Mouse (Mus musculus): ENCODE measurements around the gene Hdac5.

The Hdac5 gene

DNA sequence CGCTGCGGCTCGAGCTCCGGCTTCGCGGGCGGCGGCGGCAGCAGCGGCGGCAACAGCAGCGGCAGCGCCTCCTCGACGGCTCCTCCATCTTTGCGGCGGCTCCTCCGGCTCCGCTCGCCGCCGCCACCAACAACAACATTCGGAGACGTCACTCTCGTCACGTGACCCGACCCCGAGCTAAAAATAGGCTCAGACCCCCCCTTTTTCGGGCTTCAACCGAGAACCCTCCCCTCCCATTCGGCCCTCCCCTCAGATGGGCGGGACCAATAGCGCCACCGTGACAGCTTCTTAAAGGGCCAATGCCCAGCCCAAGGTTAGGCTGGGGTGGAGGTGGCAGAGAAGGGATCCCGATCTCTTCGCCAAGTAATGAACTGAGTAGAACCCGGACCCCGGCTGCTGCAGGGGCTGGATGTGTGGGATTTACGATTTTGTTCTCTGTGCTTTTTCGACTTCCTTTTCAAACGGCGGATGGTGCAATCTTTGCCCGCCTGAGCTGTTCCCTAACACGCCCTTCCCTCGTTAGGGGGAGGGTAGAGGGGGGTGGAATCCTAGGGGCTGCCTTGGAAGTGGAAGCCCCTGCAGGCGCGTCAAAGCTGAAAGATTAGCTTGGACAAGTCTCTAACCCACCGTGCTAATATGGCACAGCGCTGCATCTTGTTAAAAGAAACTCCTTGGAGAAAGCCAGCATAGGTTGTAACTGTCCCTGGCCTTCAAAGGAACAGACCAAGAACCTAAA, at the start of gene Hdac5:
TSS of gene Hdac5 (minus strand) at position 161 of the 736 bp plus-strand sequence.
- DNase-seq (ENCODE audit: low spot score in 2 of 2), result peak; percentile 88 to 94

DNA sequence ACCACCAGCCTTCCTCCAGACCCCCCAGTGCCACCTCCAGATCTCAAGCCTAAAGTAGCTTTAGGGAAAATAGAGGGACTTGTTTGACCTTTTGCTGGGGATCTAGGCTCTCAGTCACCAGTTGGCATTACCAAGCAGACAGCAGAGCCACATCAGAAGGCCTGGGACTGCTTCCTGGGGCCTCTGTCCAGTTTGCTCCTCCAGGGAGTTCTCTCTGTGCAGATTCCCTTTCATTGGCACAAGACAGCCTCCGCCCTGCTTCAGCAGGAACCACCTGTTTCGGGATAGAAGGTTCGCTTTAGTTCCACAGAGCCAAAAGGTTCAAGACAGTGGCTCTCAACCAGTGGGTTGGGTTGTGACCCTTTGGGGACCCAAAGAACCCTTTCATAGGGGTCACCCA, 49.6 kb upstream of the Hdac5 start:
- DNase-seq (ENCODE audit: low spot score in 2 of 2), result no peak

GRCm38 (mm10) chr11:102277754-102278153, 47.8 kb upstream of the Hdac5 start:
- DNase-seq (ENCODE audit: low spot score in 2 of 2), result no peak

DNA sequence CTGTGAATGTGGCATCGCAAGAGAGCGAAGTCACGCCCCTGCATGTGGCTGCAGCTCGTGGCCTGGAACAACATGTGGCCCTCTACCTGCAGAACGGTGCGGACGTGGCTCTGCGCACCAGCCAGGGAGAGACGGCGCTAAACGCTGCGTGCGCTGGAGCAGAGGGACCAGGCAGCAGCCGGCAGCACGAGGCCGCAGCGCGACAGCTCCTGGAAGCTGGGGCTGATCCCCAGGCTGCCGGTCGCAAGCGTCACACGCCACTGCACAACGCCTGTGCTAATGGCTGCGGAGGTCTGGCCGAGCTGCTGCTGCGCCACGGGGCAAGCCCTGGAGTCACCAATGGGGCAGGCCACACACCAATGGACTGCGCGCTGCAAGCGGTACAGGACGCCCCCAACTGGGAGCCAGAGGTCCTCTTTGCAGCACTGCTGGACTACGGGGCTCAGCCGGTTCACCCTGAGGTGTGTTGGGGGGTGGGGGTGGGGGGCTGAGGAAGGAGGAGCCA, 46.5 kb upstream of the Hdac5 start:
- peak in 1 of 2 experiments; percentile 30 for DNase-seq (ENCODE audit: low spot score in 2 of 2)

GRCm38 (mm10) chr11:102268520-102269244, 38.7 kb upstream of the Hdac5 start, which contains the start of gene Asb16:
Asb16 (plus strand) TSS chr11:102268743.
- no peak for DNase-seq (ENCODE audit: low spot score in 2 of 2)

DNA sequence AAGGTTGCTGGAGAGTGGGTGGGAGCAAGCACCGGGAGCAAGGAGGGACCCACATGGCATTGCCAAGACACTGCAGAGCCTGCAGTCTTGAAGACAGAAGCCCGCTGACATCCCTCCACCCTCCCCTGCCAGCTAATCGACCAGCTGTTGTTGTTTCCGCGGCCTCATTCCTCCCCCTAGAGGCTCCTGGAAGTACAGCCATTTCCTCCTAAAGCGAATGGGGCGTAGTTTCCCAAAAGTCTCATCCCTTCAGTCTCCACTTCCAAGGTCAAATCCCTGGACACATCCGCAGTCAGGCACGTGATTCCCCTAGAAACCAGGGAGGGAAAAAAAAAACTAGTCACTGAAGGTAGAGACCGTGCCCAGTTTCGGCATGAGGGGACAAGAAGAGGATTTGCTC, 37.5 kb upstream of the Hdac5 start:
- peak in 1 of 2 experiments; percentile 77 for DNase-seq (ENCODE audit: low spot score in 2 of 2)

DNA sequence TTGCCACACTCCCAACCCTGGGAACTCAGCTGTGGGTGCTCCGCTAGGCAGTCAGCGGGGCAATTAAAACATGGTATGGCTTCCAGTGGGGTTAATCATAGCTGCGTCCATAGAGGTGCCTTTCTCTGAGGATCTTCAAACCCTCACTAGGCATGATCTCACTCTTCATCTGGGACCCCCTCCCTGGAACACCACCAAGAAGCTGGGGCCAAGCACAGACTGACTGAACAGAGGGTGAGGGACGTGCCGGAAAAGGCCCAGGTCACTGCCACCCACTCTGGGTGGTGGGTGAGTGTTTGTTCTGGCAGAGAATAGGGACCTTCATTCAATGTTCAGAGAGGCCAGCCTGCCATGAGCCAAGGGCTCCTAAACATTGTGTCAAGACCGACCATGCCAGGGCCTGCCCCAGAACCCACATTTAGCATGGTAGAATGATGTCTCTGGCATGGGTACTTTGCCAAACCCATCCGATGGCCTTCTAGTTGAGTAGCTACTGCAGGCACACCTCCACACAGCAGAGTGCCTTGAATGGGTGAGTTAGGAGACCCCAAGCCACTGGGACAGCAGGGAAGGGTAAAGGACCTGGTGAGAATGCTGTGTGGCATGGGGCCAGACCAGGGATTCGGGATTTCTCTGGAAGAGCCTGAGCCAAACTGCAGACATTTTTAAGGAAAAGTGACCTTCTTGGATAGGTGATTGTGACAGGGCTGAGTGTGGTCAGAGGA, 36.8 kb upstream of the Hdac5 start:
- DNase-seq (ENCODE audit: low spot score in 2 of 2), result no peak

DNA sequence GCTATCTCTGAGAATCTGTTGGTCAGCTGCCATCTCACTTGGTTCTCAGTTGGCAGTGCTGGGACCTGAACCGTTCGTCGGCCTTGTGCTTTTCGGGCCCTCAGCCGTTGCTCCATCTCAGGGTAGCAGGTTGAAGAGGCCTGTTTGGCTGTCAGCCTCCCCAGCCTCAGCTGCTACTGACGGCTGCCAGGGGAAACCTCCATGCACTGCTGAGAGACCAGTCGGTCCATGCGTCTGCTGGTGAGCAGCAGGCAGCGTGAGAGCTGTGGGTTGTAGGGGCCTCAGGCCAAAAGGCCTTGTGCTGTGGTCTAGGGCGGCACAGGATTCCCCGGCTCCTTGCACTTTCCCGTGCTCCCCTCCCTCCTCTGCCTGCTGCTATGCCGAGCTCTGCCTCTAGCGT, 35.9 kb upstream of the Hdac5 start:
- DNase-seq (ENCODE audit: low spot score in 2 of 2), result peak in 1 of 2 experiments; percentile 57

DNA sequence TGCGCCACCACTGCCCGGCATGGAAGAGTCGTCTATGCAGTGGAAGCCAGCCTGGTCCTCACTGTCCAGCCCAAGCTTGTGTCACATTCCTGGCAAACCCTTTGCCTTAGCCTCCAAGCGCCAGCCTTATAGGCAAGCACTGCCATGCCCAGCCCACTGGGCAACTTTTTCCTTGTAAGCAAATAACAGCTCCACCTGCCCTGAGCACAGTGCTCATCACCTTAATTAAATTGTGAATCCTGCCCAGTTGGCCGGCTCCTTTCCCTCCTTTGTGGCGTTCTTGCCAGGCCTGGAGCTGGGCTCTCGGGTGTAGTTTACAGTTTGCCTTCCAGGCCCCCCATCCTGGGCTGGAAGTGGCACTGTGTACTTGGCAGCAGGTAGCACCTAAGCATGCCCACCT, 33.2 kb upstream of the Hdac5 start:
- no peak for DNase-seq (ENCODE audit: low spot score in 2 of 2)

GRCm38 (mm10) chr11:102258521-102258920, 28.6 kb upstream of the Hdac5 start:
- DNase-seq (ENCODE audit: low spot score in 2 of 2), result no peak

DNA sequence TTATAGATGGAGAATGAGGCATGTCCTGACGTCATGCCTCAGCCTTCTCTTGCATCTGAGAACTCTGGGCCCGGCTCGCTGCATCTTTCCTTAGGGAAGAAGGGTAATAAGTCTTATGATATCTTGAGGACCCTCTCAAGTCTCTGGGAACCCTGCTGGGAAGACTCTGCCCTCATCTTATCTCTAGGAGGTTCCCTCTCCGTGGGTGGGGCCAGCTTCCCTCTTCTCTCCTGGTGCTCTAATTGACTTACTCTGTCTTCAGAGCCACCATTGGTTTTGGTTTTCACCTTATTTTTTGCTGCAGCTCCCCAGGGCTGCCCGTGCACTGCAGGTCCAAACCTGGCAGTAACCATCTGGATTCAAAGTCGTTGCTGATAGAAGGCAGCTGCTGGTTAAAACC, 28.1 kb upstream of the Hdac5 start:
- DNase-seq (ENCODE audit: low spot score in 2 of 2), result no peak

GRCm38 (mm10) chr11:102257514-102257913, 27.5 kb upstream of the Hdac5 start:
- DNase-seq (ENCODE audit: low spot score in 2 of 2), result peak in 1 of 2 experiments; percentile 36

GRCm38 (mm10) chr11:102249351-102250090, 19.6 kb upstream of the Hdac5 start:
- DNase-seq (ENCODE audit: low spot score in 2 of 2), result no peak

- DNase-seq (ENCODE audit: low spot score in 2 of 2), result peak; percentile 92 to 96
These were observed 18.8 kb upstream of the Hdac5 start, which contains the start of gene BC030867 for GRCm38 (mm10) chr11:102248630-102249230. BC030867 (plus strand) TSS chr11:102248882.

GRCm38 (mm10) chr11:102246871-102247270, 16.9 kb upstream of the Hdac5 start:
- DNase-seq (ENCODE audit: low spot score in 2 of 2), result no peak

GRCm38 (mm10) chr11:102246273-102246635, 16.3 kb upstream of the Hdac5 start:
- no peak for DNase-seq (ENCODE audit: low spot score in 2 of 2)

GRCm38 (mm10) chr11:102245581-102246272, 15.8 kb upstream of the Hdac5 start:
- DNase-seq (ENCODE audit: low spot score in 2 of 2), result no peak

DNA sequence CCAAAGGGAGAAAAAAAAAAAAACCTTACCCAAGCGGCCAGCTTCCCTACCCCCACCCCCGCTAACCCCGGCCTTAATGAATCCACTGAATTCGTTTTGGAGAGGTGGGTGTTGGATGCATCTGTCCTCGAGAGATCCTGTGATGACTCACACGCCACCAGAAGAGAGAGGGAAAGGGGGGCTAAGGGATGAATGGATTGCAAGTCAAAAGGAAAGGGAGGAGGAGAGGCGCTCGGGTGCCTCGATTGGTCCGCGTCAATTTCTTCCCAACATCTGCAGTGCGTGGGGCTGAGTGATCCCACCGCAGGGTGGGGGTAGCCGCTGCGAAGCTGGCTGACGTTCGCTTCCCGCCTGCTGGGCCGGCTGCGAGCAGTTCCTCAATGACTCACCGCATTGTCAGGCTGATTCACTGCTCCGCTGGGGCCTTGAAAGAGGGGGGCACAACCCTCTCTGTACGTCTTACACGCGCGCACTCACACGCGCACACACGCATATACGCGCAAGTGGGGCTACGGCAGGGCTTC, 15.0 kb upstream of the Hdac5 start:
- DNase-seq (ENCODE audit: low spot score in 2 of 2), result peak; percentile 51 to 52

DNA sequence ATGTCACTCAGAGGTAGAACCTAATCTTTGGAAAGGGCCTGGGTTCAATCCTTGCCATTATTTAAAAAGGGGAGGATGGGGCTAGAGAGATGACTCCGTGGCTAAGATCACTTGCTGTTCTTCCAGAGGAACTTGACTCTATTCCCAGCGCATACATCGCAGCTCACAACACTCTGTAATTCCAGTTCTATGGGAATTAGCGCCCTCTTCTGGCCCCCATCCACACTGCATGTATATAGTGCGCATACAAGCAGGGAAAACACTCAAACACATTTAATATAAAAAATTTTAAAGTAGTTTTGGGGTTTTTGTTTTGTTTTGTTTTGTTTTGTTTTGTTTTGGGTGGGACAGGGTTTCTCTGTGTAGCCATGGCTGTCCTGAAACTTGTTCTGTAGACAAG, 11.9 kb upstream of the Hdac5 start:
- DNase-seq (ENCODE audit: low spot score in 2 of 2), result no peak

GRCm38 (mm10) chr11:102241246-102241645, 11.3 kb upstream of the Hdac5 start:
- no peak for DNase-seq (ENCODE audit: low spot score in 2 of 2)

All from cerebellum, postnatal 4 days (tissue).